Mouse (Mus musculus) stomach, postnatal 0 days (tissue): ENCODE data around the gene Ift80.

Source experiments
- CTCF ChIP-seq: IDR thresholded peaks from 2 replicates; pipeline ENCODE4 v1.5.1; 2016; ENCODE audit warnings: antibody characterized with exemption, low read depth, mild to moderate bottlenecking, moderate library complexity
- EP300 ChIP-seq: optimal IDR thresholded peaks from 2 replicates; pipeline ENCODE3; 2016; ENCODE audit warnings: antibody characterized with exemption

DNA sequence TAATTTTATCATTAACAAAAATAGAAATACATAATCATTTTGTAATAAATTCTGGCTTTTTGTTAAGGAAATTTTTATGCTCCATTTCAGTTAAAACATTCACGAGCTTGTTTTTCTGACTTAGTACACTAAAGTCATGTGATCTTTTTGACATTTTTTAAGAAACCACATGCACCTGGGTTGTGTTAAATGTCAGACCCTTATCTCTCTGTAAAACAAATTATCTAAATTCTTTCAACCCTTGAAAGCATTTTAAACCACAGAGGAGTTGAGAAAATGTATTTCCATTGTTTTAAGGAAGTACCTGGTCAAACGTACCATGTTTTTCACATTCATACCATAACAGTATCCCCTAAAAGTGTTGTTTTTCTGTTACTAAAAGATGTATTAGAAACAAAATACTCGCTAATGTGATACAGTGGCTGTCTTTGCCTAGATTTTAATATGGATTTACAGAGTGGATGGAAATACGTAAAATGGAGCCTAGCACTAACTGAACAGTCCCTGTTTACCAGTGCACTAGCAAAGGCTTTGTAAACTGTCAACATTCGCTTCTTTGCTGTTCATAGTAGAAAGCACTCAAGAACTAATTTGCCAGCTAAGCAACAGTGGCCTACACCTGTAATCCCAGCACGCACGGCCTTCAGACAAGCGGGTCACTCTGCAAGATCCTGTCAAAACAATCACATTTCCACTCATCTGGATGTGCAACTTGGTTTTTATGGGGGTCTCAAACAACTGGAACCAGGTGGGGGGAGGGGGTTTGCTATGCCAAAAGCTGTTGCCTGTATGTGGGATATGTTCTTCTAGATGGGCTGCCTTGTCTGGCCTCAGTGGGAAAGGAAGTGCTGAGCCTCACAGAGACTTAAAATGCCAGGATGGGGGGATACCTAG, 29.5 kb downstream of the Ift80 start:
- TF ChIP-seq CTCF (no peak), EP300 (no peak)
